Comparison of ENCODE assay signal across 8 mouse cellular contexts in genomic region chr19:46760375-46761160, GRCm38 (mm10). TPM values are rescaled to one million over a fixed set of nuclear protein-coding genes. Genes with fewer than 3 reads are reported as not detected.
A peak's percentile ranks its signal among the peaks of the same experiment; 100 is the strongest.
DNase-seq lines count a peak whose midpoint lies in the region; ATAC-seq and TF ChIP-seq lines count a peak whose summit lies in the region.

No protein-coding gene starts in this region.

- peak; percentile 59 for ATAC-seq in megakaryocyte progenitor cell, adult 5-6 weeks (replicated peaks; ENCODE audit: poor library complexity)

- peak; percentile 95 for TF ChIP-seq CTCF in gastrocnemius, adult 2 months (IDR thresholded peaks at IDR 0.05)

- intact Hi-C loops in gastrocnemius, adult 2 months (cut with DNase I), result loop anchor here (1.0 kb wide), 2 partner anchors 109 to 231 kb away; no protein-coding TSS in a partner anchor
- intact Hi-C loops in left cerebral cortex, postnatal 10 days (cut with DNase I), result loop anchor here (1.0 to 5.0 kb wide), 2 partner anchors 109 to 237 kb away; no protein-coding TSS in a partner anchor

- H3K27ac ChIP-seq in gastrocnemius, adult 2 months, result peak overlapping the region; percentile 94

- peak; percentile 73 for DNase-seq in WW6 (ENCODE audit: low read depth, low spot score)
- DNase-seq in cerebellum, postnatal 4 days (ENCODE audit: low spot score in 2 of 2), result peak; percentile 80 to 90
- DNase-seq in gastrocnemius, adult 2 months, result peak; percentile 91
- peak; percentile 67 for DNase-seq in hindlimb bud, embryonic 11.5 days (ENCODE audit: extremely low spot score, low read depth, low spot score)
- DNase-seq in left cerebral cortex, postnatal 10 days (ENCODE audit: extremely low spot score in 1 of 2, low spot score in 2 of 2), result peak; percentile 87 to 91
- DNase-seq in right cerebral cortex, postnatal 10 days (ENCODE audit: low spot score in 2 of 2), result peak; percentile 92 to 94
- DNase-seq in urinary bladder, postnatal 14 days (ENCODE audit: low spot score), result peak; percentile 90

- H3K4me3 ChIP-seq in gastrocnemius, adult 2 months, result peak overlapping the region; percentile 93

RNA-seq across cellular contexts. Expression of gene Cnnm2, which starts 0.8 kb away (rescaled TPM):
- 1 to 10 TPM; 2.7 to 3.6 TPM for total RNA-seq in gastrocnemius, adult 2 months (2021)
- total RNA-seq in left cerebral cortex, postnatal 10 days (2021), result 10 to 100 TPM; 25.8 to 29.4 TPM
- total RNA-seq in megakaryocyte progenitor cell, adult 5-6 weeks (2015), result 6.4 and 8.0 TPM in 2 replicates
- total RNA-seq in megakaryocyte progenitor cell, adult 5-6 weeks (2017), result 5.5 and 5.8 TPM in 2 replicates

RNA-seq across cellular contexts. Expression of gene As3mt, which starts 53.3 kb away (rescaled TPM):
- total RNA-seq in gastrocnemius, adult 2 months (2021), result 100 to 1,000 TPM in 1 of 2 experiments, 10 to 100 TPM in 1; 76.3 to 106 TPM
- total RNA-seq in left cerebral cortex, postnatal 10 days (2021), result 10 to 100 TPM; 18.7 to 18.9 TPM
- 31.2 and 43.3 TPM in 2 replicates for total RNA-seq in megakaryocyte progenitor cell, adult 5-6 weeks (2015)
- total RNA-seq in megakaryocyte progenitor cell, adult 5-6 weeks (2017), result 54.4 and 65.8 TPM in 2 replicates

Comparison
In these comparisons a context has a peak if more than half of its experiments do, and no peak if none do; other contexts are left out.
1. Peak in every context shown above with its lines: DNase-seq, ATAC-seq, H3K4me3 ChIP-seq and H3K27ac ChIP-seq.